ENCODE assay signal across 9 mouse cellular contexts in the genomic region with DNA sequence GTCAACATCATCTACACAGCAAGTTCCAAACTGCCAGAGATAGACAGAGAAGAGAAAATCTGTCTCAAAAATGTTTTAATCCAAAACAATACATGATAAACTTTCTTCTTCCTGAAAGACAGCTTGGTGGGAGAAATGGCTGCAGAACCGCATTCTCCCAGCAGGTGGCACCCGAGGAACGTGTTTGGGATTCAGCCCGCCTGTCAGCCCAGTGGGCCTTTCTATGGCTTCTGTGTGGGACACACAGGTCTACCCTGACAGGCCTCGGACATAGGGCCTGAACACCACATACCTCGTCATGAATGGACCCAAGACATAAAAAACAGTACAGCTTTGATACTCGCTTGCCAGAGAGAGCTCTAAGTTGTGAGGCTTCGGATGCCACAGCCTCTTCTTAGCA. TPM values are rescaled to one million over a fixed set of nuclear protein-coding genes. Genes with fewer than 3 reads are reported as not detected.
DNase-seq lines count a peak whose midpoint lies in the region; ATAC-seq lines count a peak whose summit lies in the region.
"Had no signal": no experiment of that assay in that cellular context is flagged by ENCODE, and none has a peak within 500 bp of the region (broad histone marks: within the 10 kb centered on the region; RNA-seq: fewer than 3 reads in every experiment).

No protein-coding gene starts in this region.

- no peaks in the 10 kb centered on the region for H3K27me3 ChIP-seq in embryonic facial prominence, embryonic 14.5 days (replicated peaks; ENCODE audit: control insufficient read depth, insufficient read depth, low read length)
- H3K27me3 ChIP-seq in heart, embryonic 10.5 days (ENCODE audit: insufficient read depth, poor library complexity, severe bottlenecking) = peaks cover 11% of the 10 kb centered on the region; the same call in 1 of the 2 replicates
- H3K27me3 ChIP-seq: embryonic facial prominence, embryonic 15.5 days had no signal

- H3K4me1 ChIP-seq in embryonic facial prominence, embryonic 14.5 days (ENCODE audit: control insufficient read depth, insufficient read depth, low read length) = peaks cover 8% of the 10 kb centered on the region; the same call in 1 of the 2 replicates
- 0 out of 2 replicates have a peak, but pooled peaks cover 11% of the 10 kb centered on the region for H3K4me1 ChIP-seq in heart, embryonic 10.5 days

- H3K9ac ChIP-seq in embryonic facial prominence, embryonic 14.5 days (ENCODE audit: low read depth, low read length) = no peak overlapping the region
- H3K9ac ChIP-seq: embryonic facial prominence, embryonic 15.5 days had no signal

- no peak overlapping the region for H3K4me3 ChIP-seq in embryonic facial prominence, embryonic 14.5 days (ENCODE audit: low read depth, low read length)
- no peak overlapping the region for H3K4me3 ChIP-seq in heart, embryonic 10.5 days
- H3K4me3 ChIP-seq: embryonic facial prominence, embryonic 15.5 days had no signal

- H3K27ac ChIP-seq in embryonic facial prominence, embryonic 14.5 days (replicated peaks; ENCODE audit: low read depth, low read length) = no peak overlapping the region
- no peak overlapping the region for H3K27ac ChIP-seq in heart, embryonic 10.5 days
- H3K27ac ChIP-seq: embryonic facial prominence, embryonic 15.5 days had no signal

- ATAC-seq in embryonic facial prominence, embryonic 14.5 days (ENCODE audit: low read depth) = no peak

- 0 out of 2 replicates have a peak, but pooled peaks cover 3% of the 10 kb centered on the region for H3K9me3 ChIP-seq in embryonic facial prominence, embryonic 14.5 days (ENCODE audit: control insufficient read depth, low read length)
- no peaks in the 10 kb centered on the region for H3K9me3 ChIP-seq in heart, embryonic 10.5 days
- H3K9me3 ChIP-seq: embryonic facial prominence, embryonic 15.5 days had no signal

- peak; percentile 7 for DNase-seq in CD4-positive helper T cell, adult 2 months (ENCODE audit: low read depth, low spot score)
- DNase-seq in adrenal gland, postnatal 4 days (ENCODE audit: low spot score in 2 of 2) = peak; percentile 55 to 58
- DNase-seq in embryonic facial prominence, embryonic 14.5 days (ENCODE audit: low spot score) = peak; percentile 66
- DNase-seq in heart, embryonic 10.5 days (ENCODE audit: low spot score) = peak; percentile 84
- DNase-seq in kidney, postnatal 25 days = peak; percentile 65 to 86
- DNase-seq in lung, adult 18-20 months = peak; percentile 48 to 54
- DNase-seq in ovary, postnatal 36 days (ENCODE audit: low spot score) = peak; percentile 71
- DNase-seq in thymus, postnatal 4 days = peak; percentile 73

- 21% methylated on average over 8 of the region's 8 CpGs for WGBS in embryonic facial prominence, embryonic 14.5 days
- 20% methylated on average over 8 of the region's 8 CpGs for WGBS in heart, embryonic 10.5 days

- H3K4me2 ChIP-seq in embryonic facial prominence, embryonic 14.5 days (ENCODE audit: low read depth, low read length) = no peak overlapping the region
- H3K4me2 ChIP-seq: embryonic facial prominence, embryonic 15.5 days had no signal

- H3K36me3 ChIP-seq in embryonic facial prominence, embryonic 14.5 days (ENCODE audit: control insufficient read depth, insufficient read depth, low read length) = no peaks in the 10 kb centered on the region
- no peaks in the 10 kb centered on the region for H3K36me3 ChIP-seq in heart, embryonic 10.5 days
- H3K36me3 ChIP-seq: embryonic facial prominence, embryonic 15.5 days had no signal

RNA-seq across cellular contexts. Expression of a gene that starts 35.1 kb away (rescaled TPM):
- 1 to 10 TPM; 6.3 to 6.8 TPM for total RNA-seq in adrenal gland, postnatal 4 days (2021)
- polyA plus RNA-seq in embryonic facial prominence, embryonic 14.5 days (2014; fragmentation: Nextera tagmentation; extraction: Ambion mirVana) = 6.8 and 7.7 TPM in 2 replicates
- 9.3 and 12.8 TPM in 2 replicates for polyA plus RNA-seq in heart, embryonic 10.5 days (2016; fragmentation: Nextera tagmentation; extraction: Ambion mirVana)

Comparison
In these comparisons a context has a peak if more than half of its experiments do, and no peak if none do; other contexts are left out.
1. DNase-seq: peak in every context shown above with its lines; median percentile 84 in heart, embryonic 10.5 days; 76 in kidney, postnatal 25 days; 73 in thymus, postnatal 4 days; 71 in ovary, postnatal 36 days; 66 in embryonic facial prominence, embryonic 14.5 days; 56 in adrenal gland, postnatal 4 days; 51 in lung, adult 18-20 months; 7 in CD4-positive helper T cell, adult 2 months.